Mouse (Mus musculus): Measurements from ENCODE around the gene Pglyrp4. TPM values are rescaled to one million over a fixed set of nuclear protein-coding genes. Genes with fewer than 3 reads are reported as not detected.
"Not testable (repeated sequence)": the region's sequence is repeated elsewhere in the genome, so short reads cannot be mapped to it uniquely, and the experiment has no call there.

Pglyrp4 gene
- 0.09 TPM in 1 of 2 replicates, not detected in the other for polyA plus RNA-seq (2015; fragmentation: Nextera tagmentation; extraction: Ambion mirVana)

DNA sequence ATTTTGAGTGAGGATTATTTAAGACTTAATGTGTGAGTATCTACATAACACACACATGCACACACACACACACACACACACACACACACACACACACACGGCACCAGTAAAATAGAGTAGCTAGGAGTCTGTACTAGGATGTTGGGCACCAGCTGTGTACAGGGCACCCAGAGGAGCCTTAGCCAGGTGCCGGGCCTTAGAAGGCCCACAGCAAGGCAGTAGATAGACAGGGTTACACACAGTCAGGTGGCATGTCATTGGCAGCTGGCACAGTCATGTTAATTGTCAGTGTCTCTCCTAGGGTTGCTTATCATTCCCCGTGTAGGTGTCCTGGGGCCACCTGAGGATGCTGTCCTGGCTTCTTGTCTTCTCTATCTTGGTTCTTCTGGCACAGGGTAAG, at the start of gene Pglyrp4:
Gene Pglyrp4 (plus strand): TSS at position 301 of the 400 bp plus-strand sequence.
- Histone ChIP-seq H3K9ac (no peak within 1 kb of the TSS), H3K4me2 (no peak within 1 kb of the TSS), H3K4me1 (no peaks in the 10 kb centered on the region), H3K27ac (no peak within 1 kb of the TSS), H3K36me3 (no peaks in the 10 kb centered on the region), H3K4me3 (replicated peaks) (no peak within 1 kb of the TSS), H3K9me3 (no peaks in the 10 kb centered on the region), H3K27me3 (replicated peaks) (no peaks in the 10 kb centered on the region)
- 82% methylated on average over 3 of the region's 3 CpGs for WGBS
- ATAC-seq (ENCODE audit: insufficient read depth, low FRiP score, low read depth) = no peak

DNA sequence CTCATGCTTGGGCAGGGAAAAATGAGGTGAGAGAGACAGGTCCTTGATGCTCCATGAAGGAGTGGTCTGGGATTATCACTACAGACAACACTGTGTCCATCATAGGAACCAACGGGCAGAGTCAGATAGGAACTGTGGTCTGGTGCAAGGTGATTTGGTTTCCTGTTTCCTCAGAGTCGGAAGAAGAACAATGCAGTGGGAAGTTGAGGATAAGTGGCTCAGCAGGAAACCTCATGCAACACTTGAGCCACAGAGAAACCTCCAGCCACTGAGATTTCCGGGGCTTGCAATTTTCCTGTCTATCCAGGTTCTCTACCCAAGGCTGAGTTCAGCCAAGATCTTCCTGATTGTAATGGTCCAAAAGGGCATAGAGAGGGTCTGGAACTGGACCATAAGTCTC, 48.0 kb upstream of the Pglyrp4 start:
- ATAC-seq (ENCODE audit: insufficient read depth, low FRiP score, low read depth) = no peak
- Histone ChIP-seq H3K4me1 (no peaks in the 10 kb centered on the region), H3K27me3 (replicated peaks) (no peaks in the 10 kb centered on the region), H3K9ac (no peak overlapping the region), H3K4me2 (no peak overlapping the region), H3K27ac (no peak overlapping the region), H3K9me3 (no peaks in the 10 kb centered on the region), H3K4me3 (replicated peaks) (no peak overlapping the region), H3K36me3 (no peaks in the 10 kb centered on the region)
- 62% methylated on average over 3 of the region's 3 CpGs for WGBS

DNA sequence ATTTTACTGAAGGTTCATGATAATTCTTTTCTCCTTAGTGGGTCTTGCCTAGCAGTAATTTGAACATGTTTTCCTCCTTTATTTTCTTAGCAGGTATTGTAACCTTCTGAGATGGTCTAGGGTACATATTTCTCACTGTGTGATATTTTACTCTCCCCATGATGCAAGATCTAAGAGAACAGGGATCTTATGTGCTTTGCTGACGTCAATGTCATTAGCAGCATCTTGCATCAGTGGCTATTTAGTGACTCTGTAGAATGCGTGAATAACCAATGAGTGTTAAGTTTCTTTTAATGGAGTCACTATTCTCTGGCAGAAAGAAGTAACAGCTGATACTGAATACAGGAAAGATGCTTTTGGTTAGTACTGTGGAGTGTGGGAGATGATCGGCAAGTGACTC, 42.8 kb upstream of the Pglyrp4 start:
- ATAC-seq (ENCODE audit: insufficient read depth, low FRiP score, low read depth) = no peak
- H3K9me3 ChIP-seq = no peaks in the 10 kb centered on the region
- no peak overlapping the region for H3K4me2 ChIP-seq
- H3K9ac ChIP-seq = no peak overlapping the region
- no peaks in the 10 kb centered on the region for H3K4me1 ChIP-seq
- 84% methylated on average over 3 of the region's 3 CpGs for WGBS
- H3K27me3 ChIP-seq (replicated peaks) = no peaks in the 10 kb centered on the region
- no peak overlapping the region for H3K4me3 ChIP-seq (replicated peaks)
- no peaks in the 10 kb centered on the region for H3K36me3 ChIP-seq
- no peak overlapping the region for H3K27ac ChIP-seq

DNA sequence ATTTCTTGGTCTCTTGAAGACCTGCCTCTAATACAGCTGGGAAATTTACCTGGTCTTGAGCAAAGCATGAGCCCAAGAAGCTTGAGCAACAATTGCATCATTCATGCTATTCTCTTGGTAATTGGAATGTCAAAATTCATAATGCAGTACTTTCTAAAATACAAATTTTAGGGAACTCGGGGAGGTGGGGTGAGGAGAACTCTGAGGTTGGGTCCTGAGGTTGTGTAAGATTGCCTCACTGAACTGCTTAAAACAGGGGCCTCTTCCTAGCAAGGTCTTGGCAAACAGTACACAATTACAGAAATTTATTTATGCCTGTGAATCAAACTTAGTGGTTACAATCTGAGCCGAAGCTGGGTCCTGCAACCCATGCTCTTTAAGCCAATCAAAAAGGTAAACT, 39.9 kb upstream of the Pglyrp4 start:
- Histone ChIP-seq H3K27ac (no peak overlapping the region), H3K4me1 (no peaks in the 10 kb centered on the region), H3K36me3 (no peaks in the 10 kb centered on the region), H3K9me3 (no peaks in the 10 kb centered on the region), H3K27me3 (replicated peaks) (no peaks in the 10 kb centered on the region), H3K9ac (no peak overlapping the region), H3K4me3 (replicated peaks) (no peak overlapping the region), H3K4me2 (no peak overlapping the region)
- WGBS = 83% methylated on average over 2 of the region's 2 CpGs
- no peak for ATAC-seq (ENCODE audit: insufficient read depth, low FRiP score, low read depth)

DNA sequence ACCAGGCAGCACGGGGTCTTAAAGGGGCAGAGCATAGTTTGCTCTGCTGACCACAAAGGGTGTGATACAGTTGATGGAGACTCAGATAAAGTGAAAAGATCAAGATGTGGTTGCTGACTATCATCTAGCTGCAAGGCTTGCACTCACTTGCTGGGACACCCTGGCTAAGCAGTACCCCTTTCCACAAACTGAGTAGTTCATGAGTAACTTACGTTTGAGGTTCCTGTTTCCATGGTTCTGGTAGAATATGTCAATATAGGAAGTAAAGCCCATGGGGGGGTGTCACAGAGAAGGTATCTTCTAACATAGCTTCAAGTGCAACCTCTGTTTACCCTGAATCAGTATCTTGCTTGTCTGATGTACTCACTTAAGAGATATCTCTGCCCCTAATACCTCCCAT, 33.2 kb upstream of the Pglyrp4 start:
- 74% methylated on average over 2 of the region's 2 CpGs for WGBS
- no peak for ATAC-seq (ENCODE audit: insufficient read depth, low FRiP score, low read depth)

GRCm38 (mm10) chr3:90695613-90696012, 31.1 kb upstream of the Pglyrp4 start, which contains the start of gene S100a9:
Gene S100a9, minus strand, starts transcription at chr3:90695721.
- no peak within 1 kb of the TSS for H3K27ac ChIP-seq
- H3K4me1 ChIP-seq = no peaks in the 10 kb centered on the region
- WGBS = 59% methylated on average over 3 of the region's 3 CpGs
- H3K9ac ChIP-seq = no peak within 1 kb of the TSS
- no peak for ATAC-seq (ENCODE audit: insufficient read depth, low FRiP score, low read depth)
- no peaks in the 10 kb centered on the region for H3K27me3 ChIP-seq (replicated peaks)
- no peaks in the 10 kb centered on the region for H3K36me3 ChIP-seq
- no peak within 1 kb of the TSS for H3K4me3 ChIP-seq (replicated peaks)
- H3K4me2 ChIP-seq = no peak within 1 kb of the TSS
- H3K9me3 ChIP-seq = no peaks in the 10 kb centered on the region

More for the DNA sequence above, 33.2 kb upstream of the Pglyrp4 start:
- H3K4me1 ChIP-seq = no peaks in the 10 kb centered on the region
- no peak overlapping the region for H3K9ac ChIP-seq
- H3K9me3 ChIP-seq = no peaks in the 10 kb centered on the region
- no peak overlapping the region for H3K4me2 ChIP-seq
- no peaks in the 10 kb centered on the region for H3K36me3 ChIP-seq
- H3K27ac ChIP-seq = no peak overlapping the region
- H3K27me3 ChIP-seq (replicated peaks) = no peaks in the 10 kb centered on the region
- H3K4me3 ChIP-seq (replicated peaks) = no peak overlapping the region

- no peaks in the 10 kb centered on the region for H3K36me3 ChIP-seq
- no peaks in the 10 kb centered on the region for H3K4me1 ChIP-seq
- H3K4me2 ChIP-seq = no peak overlapping the region
- ATAC-seq (ENCODE audit: insufficient read depth, low FRiP score, low read depth) = no peak
- no peak overlapping the region for H3K27ac ChIP-seq
- 81% methylated on average over 2 of the region's 2 CpGs for WGBS
- H3K9ac ChIP-seq = no peak overlapping the region
- H3K4me3 ChIP-seq (replicated peaks) = no peak overlapping the region
- no peaks in the 10 kb centered on the region for H3K9me3 ChIP-seq
- H3K27me3 ChIP-seq (replicated peaks) = no peaks in the 10 kb centered on the region
Observed at GRCm38 (mm10) chr3:90702244-90702643, 24.5 kb upstream of the Pglyrp4 start.

DNA sequence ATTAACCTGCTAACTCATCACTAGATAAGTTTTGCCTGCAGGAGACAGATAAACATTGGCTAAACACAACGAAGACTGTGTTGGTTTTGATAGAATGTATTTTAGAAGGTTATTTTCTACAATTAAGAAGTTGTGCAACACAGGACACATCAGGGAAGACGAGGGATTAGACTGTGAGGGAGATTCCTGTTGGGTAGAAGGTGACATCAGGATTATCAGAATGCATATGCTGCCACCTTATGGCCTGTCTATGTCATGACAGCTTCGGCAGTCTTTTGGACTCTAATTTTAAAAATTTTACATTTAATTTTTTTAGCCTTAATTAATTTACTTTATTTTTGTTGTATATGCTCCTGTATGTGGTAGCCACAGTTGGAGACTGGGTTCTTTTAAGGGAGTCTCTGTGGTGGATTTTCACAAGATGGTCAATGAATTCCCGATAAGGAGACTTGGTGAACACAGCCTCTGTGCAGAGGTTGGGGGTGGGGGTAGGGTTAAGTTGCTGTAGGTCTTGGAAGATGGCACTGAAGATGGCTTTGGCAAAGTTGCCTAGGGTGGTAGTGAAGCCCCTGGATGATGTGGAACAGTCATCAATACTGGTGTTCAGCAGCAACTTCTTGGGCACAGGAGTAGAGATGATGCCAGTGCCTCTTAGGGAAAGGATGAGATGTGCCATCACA, 18.0 kb upstream of the Pglyrp4 start:
- H3K9me3 ChIP-seq = no peaks in the 10 kb centered on the region
- H3K27me3 ChIP-seq (replicated peaks) = no peaks in the 10 kb centered on the region
- H3K4me3 ChIP-seq (replicated peaks) = no peak overlapping the region
- H3K4me1 ChIP-seq = no peaks in the 10 kb centered on the region
- WGBS = 22% methylated on average over 4 of the region's 4 CpGs
- no peak overlapping the region for H3K27ac ChIP-seq
- no peak overlapping the region for H3K4me2 ChIP-seq
- H3K9ac ChIP-seq = no peak overlapping the region
- no peaks in the 10 kb centered on the region for H3K36me3 ChIP-seq
- no peak for ATAC-seq (ENCODE audit: insufficient read depth, low FRiP score, low read depth)

- Histone ChIP-seq H3K4me2 (no peak overlapping the region), H3K36me3 (no peaks in the 10 kb centered on the region), H3K4me3 (replicated peaks) (no peak overlapping the region), H3K27me3 (replicated peaks) (no peaks in the 10 kb centered on the region), H3K9me3 (no peaks in the 10 kb centered on the region), H3K27ac (no peak overlapping the region), H3K9ac (no peak overlapping the region), H3K4me1 (no peaks in the 10 kb centered on the region)
- peak; percentile 27; the same call in 1 of the 2 replicates for ATAC-seq (ENCODE audit: insufficient read depth, low FRiP score, low read depth)
- WGBS = 46% methylated on average over 12 of the region's 12 CpGs
Observed at GRCm38 (mm10) chr3:90709591-90710460, 16.9 kb upstream of the Pglyrp4 start.

GRCm38 (mm10) chr3:90749658-90750057, 23.0 kb downstream of the Pglyrp4 start:
- Histone ChIP-seq H3K4me1 (no peaks in the 10 kb centered on the region), H3K9me3 (no peaks in the 10 kb centered on the region), H3K36me3 (no peaks in the 10 kb centered on the region), H3K9ac (no peak overlapping the region), H3K4me2 (no peak overlapping the region), H3K27ac (no peak overlapping the region), H3K4me3 (replicated peaks) (no peak overlapping the region), H3K27me3 (replicated peaks) (no peaks in the 10 kb centered on the region)
- 95% methylated on average over 1 of the region's 1 CpGs for WGBS
- no peak for ATAC-seq (ENCODE audit: insufficient read depth, low FRiP score, low read depth)

- H3K27me3 ChIP-seq (replicated peaks); ATAC-seq (ENCODE audit: insufficient read depth, low FRiP score, low read depth); H3K36me3 ChIP-seq; H3K9me3 ChIP-seq; H3K4me3 ChIP-seq (replicated peaks); H3K4me1 ChIP-seq; H3K27ac ChIP-seq; H3K4me2 ChIP-seq; H3K9ac ChIP-seq: not testable (repeated sequence)
- 84% methylated on average over 1 of the region's 1 CpGs for WGBS
Observed at GRCm38 (mm10) chr3:90777776-90778175, 51.1 kb downstream of the Pglyrp4 start, which contains the start of gene Gm5849. Gene Gm5849, minus strand, starts transcription at chr3:90777876.
